Mouse (Mus musculus) forebrain, embryonic 15.5 days (tissue): ENCODE data around the gene Ahnak. TPM values are rescaled to one million over a fixed set of nuclear protein-coding genes. Genes with fewer than 3 reads are reported as not detected.
A peak's percentile ranks its signal among the peaks of the same experiment; 100 is the strongest.
"Not testable (repeated sequence)": the region's sequence is repeated elsewhere in the genome, so short reads cannot be mapped to it uniquely, and the experiment has no call there.

ENCODE experiments used
- ATAC-seq: fragments of 200-750 bp; cut with Nextera tagmentation; replicated peaks from 2 replicates; pipeline ENCODE4 v1.8.0; 2017; ENCODE audit warnings: mild to moderate bottlenecking, moderate TSS enrichment, moderate library complexity
- H3K27ac ChIP-seq: fragments of 300-500 bp; sonication (generic); replicated peaks from 2 replicates; pipeline ENCODE4 v1.5.1; 2015; ENCODE audit warnings: mild to moderate bottlenecking, inconsistent platforms
- H3K27me3 ChIP-seq: fragments of 300-500 bp; sonication (generic); 2 replicates; pipeline ENCODE4 v1.6.1; 2015; ENCODE audit warnings: inconsistent platforms
- H3K36me3 ChIP-seq: fragments of 300-500 bp; sonication (generic); 2 replicates; pipeline ENCODE4 v1.6.1; 2015; ENCODE audit warnings: mild to moderate bottlenecking, inconsistent platforms
- H3K4me1 ChIP-seq: fragments of 300-500 bp; sonication (generic); 2 replicates; pipeline ENCODE4 v1.6.1; 2015; ENCODE audit warnings: inconsistent platforms
- H3K4me2 ChIP-seq: fragments of 300-500 bp; sonication (generic); replicated peaks from 2 replicates; pipeline ENCODE4 v1.6.1; 2015; ENCODE audit warnings: mild to moderate bottlenecking, inconsistent platforms
- H3K4me3 ChIP-seq: fragments of 300-500 bp; sonication (generic); 2 replicates; pipeline ENCODE4 v1.5.1; 2015; ENCODE audit warnings: mild to moderate bottlenecking, inconsistent platforms
- H3K9ac ChIP-seq: fragments of 300-500 bp; sonication (generic); replicated peaks from 2 replicates; pipeline ENCODE4 v1.6.1; 2015; ENCODE audit warnings: mild to moderate bottlenecking, inconsistent platforms
- H3K9me3 ChIP-seq: fragments of 300-500 bp; sonication (generic); 2 replicates; pipeline ENCODE4 v1.6.1; 2016; ENCODE audit warnings: inconsistent platforms
- WGBS: fragments of 180-500 bp; shearing (Covaris S2); methylation state at CpG from one replicate; pipeline ENCODE4 v1.1.7; 2015; ENCODE audit warnings: mixed read lengths; 5-methylcytosine and 5-hydroxymethylcytosine counted together
- polyA plus RNA-seq: library from polyadenylated mRNA; unstranded; fragments of >200 nt; fragmentation: Nextera tagmentation; extraction: Ambion mirVana; gene quantifications from 2 replicates; pipeline ENCODE4 v1.2.1, GENCODE M21; 2015

Ahnak gene
- polyA plus RNA-seq, 1 experiment from 2014 or later: 3.7 TPM

- no peaks in the 10 kb centered on the region for H3K9me3 ChIP-seq
- ATAC-seq: peak; percentile 14
- peak overlapping the region; percentile 99 for H3K27ac ChIP-seq
- H3K27me3 ChIP-seq: no peaks in the 10 kb centered on the region
- peak overlapping the region; percentile 91; the same call in 1 of the 2 replicates for H3K4me2 ChIP-seq
- peaks cover 61% of the 10 kb centered on the region for H3K36me3 ChIP-seq
- WGBS: 36% methylated on average over 9 of the region's 9 CpGs
- peak overlapping the region; percentile 94; the same call in 1 of the 2 replicates for H3K4me3 ChIP-seq
- peak overlapping the region; percentile 55 for H3K9ac ChIP-seq
- H3K4me1 ChIP-seq: peaks cover 45% of the 10 kb centered on the region
Observed at GRCm38 (mm10) chr19:8952241-8952640, 36.8 kb upstream of the Ahnak start.

- peaks cover 45% of the 10 kb centered on the region for H3K4me1 ChIP-seq
- 2% methylated on average over 46 of the region's 46 CpGs for WGBS
- peak; percentile 97 for ATAC-seq
- peak within 1 kb of the TSS; percentile 73 for H3K9ac ChIP-seq
- H3K4me3 ChIP-seq: peak within 1 kb of the TSS; percentile 94
- peaks cover 57% of the 10 kb centered on the region for H3K36me3 ChIP-seq
- no peaks in the 10 kb centered on the region for H3K9me3 ChIP-seq
- H3K27ac ChIP-seq: peak within 1 kb of the TSS; percentile 99
- H3K27me3 ChIP-seq: no peaks in the 10 kb centered on the region
- H3K4me2 ChIP-seq: peak within 1 kb of the TSS; percentile 91
Observed at GRCm38 (mm10) chr19:8953135-8954039, 35.7 kb upstream of the Ahnak start, which contains the start of gene Tut1. Gene Tut1 (plus strand): TSS chr19:8953847.

- Histone ChIP-seq H3K4me2 (peak overlapping the region; percentile 91), H3K4me3 (peak overlapping the region; percentile 94), H3K36me3 (peaks cover 55% of the 10 kb centered on the region), H3K4me1 (peaks cover 45% of the 10 kb centered on the region), H3K9me3 (no peaks in the 10 kb centered on the region), H3K27ac (peak overlapping the region; percentile 99), H3K27me3 (no peaks in the 10 kb centered on the region), H3K9ac (peak overlapping the region; percentile 73)
- ATAC-seq: no peak
- 7% methylated on average over 9 of the region's 9 CpGs for WGBS
Observed at GRCm38 (mm10) chr19:8954171-8954570, 34.9 kb upstream of the Ahnak start.

- H3K27ac ChIP-seq: no peak overlapping the region
- no peaks in the 10 kb centered on the region for H3K27me3 ChIP-seq
- 89% methylated on average over 2 of the region's 2 CpGs for WGBS
- peaks cover 9% of the 10 kb centered on the region for H3K4me1 ChIP-seq
- H3K9ac ChIP-seq: no peak overlapping the region
- ATAC-seq: no peak
- H3K36me3 ChIP-seq: peaks cover 80% of the 10 kb centered on the region
- no peak overlapping the region for H3K4me2 ChIP-seq
- H3K4me3 ChIP-seq: no peak overlapping the region
- no peaks in the 10 kb centered on the region for H3K9me3 ChIP-seq
Observed at GRCm38 (mm10) chr19:8962256-8962655, 26.8 kb upstream of the Ahnak start.

GRCm38 (mm10) chr19:8965075-8965474 is 24.0 kb upstream of the Ahnak start:
- WGBS: 91% methylated on average over 11 of the region's 11 CpGs

GRCm38 (mm10) chr19:8965771-8966170 is 23.3 kb upstream of the Ahnak start:
- ATAC-seq: no peak
- peaks cover 76% of the 10 kb centered on the region for H3K36me3 ChIP-seq

More at GRCm38 (mm10) chr19:8965075-8965474, 24.0 kb upstream of the Ahnak start:
- no peak for ATAC-seq
- H3K36me3 ChIP-seq: peaks cover 76% of the 10 kb centered on the region
- H3K4me1 ChIP-seq: peaks cover 24% of the 10 kb centered on the region
- H3K27ac ChIP-seq: no peak overlapping the region
- no peak overlapping the region for H3K9ac ChIP-seq
- H3K9me3 ChIP-seq: no peaks in the 10 kb centered on the region
- H3K4me2 ChIP-seq: no peak overlapping the region
- no peak overlapping the region for H3K4me3 ChIP-seq
- H3K27me3 ChIP-seq: no peaks in the 10 kb centered on the region

GRCm38 (mm10) chr19:8966198-8966589 is 22.9 kb upstream of the Ahnak start:
- peak overlapping the region; percentile 52 for H3K9ac ChIP-seq
- H3K9me3 ChIP-seq: no peaks in the 10 kb centered on the region
- H3K27ac ChIP-seq: peak overlapping the region; percentile 86
- WGBS: 37% methylated on average over 5 of the region's 5 CpGs
- H3K4me1 ChIP-seq: peaks cover 24% of the 10 kb centered on the region
- no peak for ATAC-seq
- no peaks in the 10 kb centered on the region for H3K27me3 ChIP-seq
- peaks cover 76% of the 10 kb centered on the region for H3K36me3 ChIP-seq
- peak overlapping the region; percentile 83 for H3K4me3 ChIP-seq
- peak overlapping the region; percentile 51 for H3K4me2 ChIP-seq

More at GRCm38 (mm10) chr19:8965771-8966170, 23.3 kb upstream of the Ahnak start:
- WGBS: 79% methylated on average over 8 of the region's 8 CpGs
- Histone ChIP-seq H3K27ac (0 out of 2 replicates have a peak overlapping the region, but pooled peaks have one; percentile 86), H3K9me3 (no peaks in the 10 kb centered on the region), H3K4me3 (peak overlapping the region; percentile 83), H3K4me1 (peaks cover 24% of the 10 kb centered on the region), H3K27me3 (no peaks in the 10 kb centered on the region), H3K9ac (peak overlapping the region; percentile 52; the same call in 1 of the 2 replicates), H3K4me2 (peak overlapping the region; percentile 51)

- no peaks in the 10 kb centered on the region for H3K27me3 ChIP-seq
Observed at GRCm38 (mm10) chr19:8966590-8967372, 22.3 kb upstream of the Ahnak start, which contains the start of gene Eef1g. Gene Eef1g (plus strand): TSS chr19:8967041.

GRCm38 (mm10) chr19:8967373-8967743 is 21.7 kb upstream of the Ahnak start:
- ATAC-seq: no peak
- Histone ChIP-seq H3K36me3 (peaks cover 78% of the 10 kb centered on the region), H3K4me3 (peak overlapping the region; percentile 83), H3K27me3 (no peaks in the 10 kb centered on the region), H3K9ac (peak overlapping the region; percentile 80), H3K4me2 (peak overlapping the region; percentile 59), H3K27ac (peak overlapping the region; percentile 87), H3K4me1 (peaks cover 24% of the 10 kb centered on the region), H3K9me3 (no peaks in the 10 kb centered on the region)
- under 1% methylated on average over 8 of the region's 8 CpGs for WGBS

More at GRCm38 (mm10) chr19:8966590-8967372, 22.3 kb upstream of the Ahnak start, which contains the start of gene Eef1g:
- Histone ChIP-seq H3K4me1 (peaks cover 24% of the 10 kb centered on the region), H3K9ac (peak within 1 kb of the TSS; percentile 80), H3K4me3 (peak within 1 kb of the TSS; percentile 83), H3K4me2 (peak within 1 kb of the TSS; percentile 59), H3K36me3 (peaks cover 76% of the 10 kb centered on the region), H3K9me3 (no peaks in the 10 kb centered on the region), H3K27ac (peak within 1 kb of the TSS; percentile 87)
- under 1% methylated on average over 52 of the region's 52 CpGs for WGBS
- peak; percentile 99 for ATAC-seq

GRCm38 (mm10) chr19:8967893-8968292 is 21.2 kb upstream of the Ahnak start:
- Histone ChIP-seq H3K9me3 (no peaks in the 10 kb centered on the region), H3K4me3 (peak overlapping the region; percentile 83), H3K9ac (peak overlapping the region; percentile 80), H3K4me2 (peak overlapping the region; percentile 59), H3K27me3 (no peaks in the 10 kb centered on the region), H3K36me3 (peaks cover 78% of the 10 kb centered on the region), H3K4me1 (peaks cover 24% of the 10 kb centered on the region), H3K27ac (peak overlapping the region; percentile 87; the same call in 1 of the 2 replicates)
- ATAC-seq: no peak
- WGBS: 6% methylated on average over 9 of the region's 9 CpGs

- Histone ChIP-seq H3K4me1 (peaks cover 15% of the 10 kb centered on the region), H3K36me3 (peaks cover 90% of the 10 kb centered on the region)
- not testable (repeated sequence) for H3K4me2 ChIP-seq, H3K27me3 ChIP-seq, ATAC-seq, H3K9me3 ChIP-seq, H3K4me3 ChIP-seq, H3K27ac ChIP-seq, H3K9ac ChIP-seq
- WGBS: 90% methylated on average over 8 of the region's 8 CpGs
Observed at GRCm38 (mm10) chr19:8972491-8972890, 16.6 kb upstream of the Ahnak start.
